Mouse (Mus musculus): Measurements from ENCODE around the gene Frmpd1. TPM values are rescaled to one million over a fixed set of nuclear protein-coding genes. Genes with fewer than 3 reads are reported as not detected.
A peak's percentile ranks its signal among the peaks of the same experiment; 100 is the strongest.

Frmpd1 gene
- polyA plus RNA-seq, 1 experiment from 2014 or later: 1.9 TPM

- Histone ChIP-seq H3K4me1 (replicated peaks; ENCODE audit: control insufficient read depth, insufficient read depth, low read length) (no peaks in the 10 kb centered on the region), H3K36me3 (ENCODE audit: control insufficient read depth, insufficient read depth, low read length) (no peaks in the 10 kb centered on the region), H3K9ac (ENCODE audit: low read depth, low read length) (no peak overlapping the region), H3K4me2 (replicated peaks; ENCODE audit: low read depth, low read length) (no peak overlapping the region), H3K27ac (ENCODE audit: low read depth, low read length) (no peak overlapping the region), H3K4me3 (ENCODE audit: low read depth, low read length) (no peak overlapping the region), H3K9me3 (ENCODE audit: control insufficient read depth, low read length) (no peaks in the 10 kb centered on the region), H3K27me3 (ENCODE audit: control insufficient read depth, insufficient read depth, low read length) (no peaks in the 10 kb centered on the region; the same call in 1 of the 2 replicates)
- ATAC-seq (ENCODE audit: low FRiP score) (no peak), DNase-seq (ENCODE audit: low spot score) (peak; percentile 8)
- WGBS: 55% methylated on average over 3 of the region's 3 CpGs
These were observed 101.6 kb downstream of the Frmpd1 start for GRCm38 (mm10) chr4:45286318-45286717.

GRCm38 (mm10) chr4:45287906-45288305, 103.2 kb downstream of the Frmpd1 start:
- DNase-seq (ENCODE audit: low spot score): no peak
- WGBS: 75% methylated on average over 5 of the region's 5 CpGs

GRCm38 (mm10) chr4:45296662-45297564, 112.2 kb downstream of the Frmpd1 start, which contains the start of gene Trmt10b:
TSS of gene Trmt10b (plus strand) at chr4:45297127.
- peak within 1 kb of the TSS; percentile 81 for H3K4me3 ChIP-seq (ENCODE audit: low read depth, low read length)
- H3K27me3 ChIP-seq (ENCODE audit: control insufficient read depth, insufficient read depth, low read length): no peaks in the 10 kb centered on the region
- no peaks in the 10 kb centered on the region for H3K4me1 ChIP-seq (replicated peaks; ENCODE audit: control insufficient read depth, insufficient read depth, low read length)
- no peaks in the 10 kb centered on the region for H3K36me3 ChIP-seq (ENCODE audit: control insufficient read depth, insufficient read depth, low read length)
- peak within 1 kb of the TSS; percentile 71 for H3K9ac ChIP-seq (ENCODE audit: low read depth, low read length)
- H3K27ac ChIP-seq (ENCODE audit: low read depth, low read length): no peak within 1 kb of the TSS
- no peaks in the 10 kb centered on the region for H3K9me3 ChIP-seq (ENCODE audit: control insufficient read depth, low read length)
- WGBS: 22% methylated on average over 27 of the region's 27 CpGs
- DNase-seq (ENCODE audit: low spot score) (peak; percentile 89), ATAC-seq (ENCODE audit: low FRiP score) (peak; percentile 81)
- peak within 1 kb of the TSS; percentile 76 for H3K4me2 ChIP-seq (replicated peaks; ENCODE audit: low read depth, low read length)

More at GRCm38 (mm10) chr4:45287906-45288305, 103.2 kb downstream of the Frmpd1 start:
- ATAC-seq (ENCODE audit: low FRiP score): no peak
- Histone ChIP-seq H3K27ac (ENCODE audit: low read depth, low read length) (no peak overlapping the region), H3K4me2 (replicated peaks; ENCODE audit: low read depth, low read length) (no peak overlapping the region), H3K9ac (ENCODE audit: low read depth, low read length) (no peak overlapping the region), H3K36me3 (ENCODE audit: control insufficient read depth, insufficient read depth, low read length) (no peaks in the 10 kb centered on the region), H3K9me3 (ENCODE audit: control insufficient read depth, low read length) (no peaks in the 10 kb centered on the region), H3K27me3 (ENCODE audit: control insufficient read depth, insufficient read depth, low read length) (no peaks in the 10 kb centered on the region; the same call in 1 of the 2 replicates), H3K4me3 (ENCODE audit: low read depth, low read length) (no peak overlapping the region), H3K4me1 (replicated peaks; ENCODE audit: control insufficient read depth, insufficient read depth, low read length) (no peaks in the 10 kb centered on the region)

GRCm38 (mm10) chr4:45305536-45305935, 120.9 kb downstream of the Frmpd1 start:
- H3K36me3 ChIP-seq (ENCODE audit: control insufficient read depth, insufficient read depth, low read length): peaks cover 10% of the 10 kb centered on the region; the same call in 1 of the 2 replicates
- WGBS: 97% methylated on average over 14 of the region's 14 CpGs

GRCm38 (mm10) chr4:45308046-45308445, 123.4 kb downstream of the Frmpd1 start:
- Histone ChIP-seq H3K4me2 (replicated peaks; ENCODE audit: low read depth, low read length) (no peak overlapping the region), H3K9me3 (ENCODE audit: control insufficient read depth, low read length) (no peaks in the 10 kb centered on the region), H3K9ac (ENCODE audit: low read depth, low read length) (no peak overlapping the region), H3K4me3 (ENCODE audit: low read depth, low read length) (no peak overlapping the region), H3K27ac (ENCODE audit: low read depth, low read length) (no peak overlapping the region), H3K27me3 (ENCODE audit: control insufficient read depth, insufficient read depth, low read length) (no peaks in the 10 kb centered on the region), H3K4me1 (replicated peaks; ENCODE audit: control insufficient read depth, insufficient read depth, low read length) (no peaks in the 10 kb centered on the region), H3K36me3 (ENCODE audit: control insufficient read depth, insufficient read depth, low read length) (peaks cover 10% of the 10 kb centered on the region; the same call in 1 of the 2 replicates)
- WGBS: 42% methylated on average over 11 of the region's 11 CpGs
- DNase-seq (ENCODE audit: low spot score) (peak; percentile 49), ATAC-seq (ENCODE audit: low FRiP score) (no peak)

More at GRCm38 (mm10) chr4:45305536-45305935, 120.9 kb downstream of the Frmpd1 start:
- H3K9ac ChIP-seq (ENCODE audit: low read depth, low read length): no peak overlapping the region
- H3K4me2 ChIP-seq (replicated peaks; ENCODE audit: low read depth, low read length): no peak overlapping the region
- no peaks in the 10 kb centered on the region for H3K9me3 ChIP-seq (ENCODE audit: control insufficient read depth, low read length)
- no peak overlapping the region for H3K4me3 ChIP-seq (ENCODE audit: low read depth, low read length)
- H3K27me3 ChIP-seq (ENCODE audit: control insufficient read depth, insufficient read depth, low read length): no peaks in the 10 kb centered on the region
- no peak for ATAC-seq (ENCODE audit: low FRiP score)
- DNase-seq (ENCODE audit: low spot score): no peak
- H3K4me1 ChIP-seq (replicated peaks; ENCODE audit: control insufficient read depth, insufficient read depth, low read length): no peaks in the 10 kb centered on the region
- no peak overlapping the region for H3K27ac ChIP-seq (ENCODE audit: low read depth, low read length)

GRCm38 (mm10) chr4:45308606-45309005, 123.9 kb downstream of the Frmpd1 start:
- ATAC-seq (ENCODE audit: low FRiP score) (no peak), DNase-seq (ENCODE audit: low spot score) (no peak)
- WGBS: 92% methylated on average over 6 of the region's 6 CpGs
- Histone ChIP-seq H3K4me2 (replicated peaks; ENCODE audit: low read depth, low read length) (no peak overlapping the region), H3K27ac (ENCODE audit: low read depth, low read length) (no peak overlapping the region), H3K9me3 (ENCODE audit: control insufficient read depth, low read length) (no peaks in the 10 kb centered on the region), H3K9ac (ENCODE audit: low read depth, low read length) (no peak overlapping the region), H3K4me1 (replicated peaks; ENCODE audit: control insufficient read depth, insufficient read depth, low read length) (no peaks in the 10 kb centered on the region), H3K27me3 (ENCODE audit: control insufficient read depth, insufficient read depth, low read length) (no peaks in the 10 kb centered on the region), H3K4me3 (ENCODE audit: low read depth, low read length) (no peak overlapping the region), H3K36me3 (ENCODE audit: control insufficient read depth, insufficient read depth, low read length) (peaks cover 10% of the 10 kb centered on the region; the same call in 1 of the 2 replicates)

- DNase-seq (ENCODE audit: low spot score): no peak
- Histone ChIP-seq H3K36me3 (ENCODE audit: control insufficient read depth, insufficient read depth, low read length) (peaks cover 6% of the 10 kb centered on the region; the same call in 1 of the 2 replicates), H3K4me2 (replicated peaks; ENCODE audit: low read depth, low read length) (no peak overlapping the region), H3K9me3 (ENCODE audit: control insufficient read depth, low read length) (no peaks in the 10 kb centered on the region), H3K27ac (ENCODE audit: low read depth, low read length) (no peak overlapping the region), H3K27me3 (ENCODE audit: control insufficient read depth, insufficient read depth, low read length) (no peaks in the 10 kb centered on the region), H3K9ac (ENCODE audit: low read depth, low read length) (no peak overlapping the region), H3K4me1 (replicated peaks; ENCODE audit: control insufficient read depth, insufficient read depth, low read length) (no peaks in the 10 kb centered on the region), H3K4me3 (ENCODE audit: low read depth, low read length) (no peak overlapping the region)
- no peak for ATAC-seq (ENCODE audit: low FRiP score)
- 96% methylated on average over 2 of the region's 2 CpGs for WGBS
These were observed 126.4 kb downstream of the Frmpd1 start for GRCm38 (mm10) chr4:45311056-45311455.

- under 1% methylated on average over 56 of the region's 56 CpGs for WGBS
- peak; percentile 86 for ATAC-seq (ENCODE audit: low FRiP score)
- peak overlapping the region; percentile 74 for H3K27ac ChIP-seq (ENCODE audit: low read depth, low read length)
These were observed 135.6 kb downstream of the Frmpd1 start for GRCm38 (mm10) chr4:45320159-45320816.

More at GRCm38 (mm10) chr4:45320159-45320816, 135.6 kb downstream of the Frmpd1 start:
- Histone ChIP-seq H3K27me3 (ENCODE audit: control insufficient read depth, insufficient read depth, low read length) (no peaks in the 10 kb centered on the region; the same call in 1 of the 2 replicates), H3K36me3 (ENCODE audit: control insufficient read depth, insufficient read depth, low read length) (peaks cover 3% of the 10 kb centered on the region; the same call in 1 of the 2 replicates), H3K4me3 (ENCODE audit: low read depth, low read length) (peak overlapping the region; percentile 95), H3K4me1 (replicated peaks; ENCODE audit: control insufficient read depth, insufficient read depth, low read length) (no peaks in the 10 kb centered on the region), H3K4me2 (replicated peaks; ENCODE audit: low read depth, low read length) (peak overlapping the region; percentile 45), H3K9me3 (ENCODE audit: control insufficient read depth, low read length) (no peaks in the 10 kb centered on the region), H3K9ac (ENCODE audit: low read depth, low read length) (peak overlapping the region; percentile 89)
- DNase-seq (ENCODE audit: low spot score): peak; percentile 87
